Mouse (Mus musculus) ES-Bruce4 (cell line): ENCODE measurements at regions not wholly inside any gene's neighbourhood (a gene's known extent, or its start where the extent isn't known, plus 50 kb on each side); places are given as distances from the start of the nearest gene placed in this dataset.
A peak's percentile ranks its signal among the peaks of the same experiment; 100 is the strongest.
"Not testable (repeated sequence)": the region's sequence is repeated elsewhere in the genome, so short reads cannot be mapped to it uniquely, and the experiment has no call there.

Experiments
- H3K27ac ChIP-seq: 2 replicates; pipeline ENCODE4 v1.5.1; 2012; ENCODE audit warnings: low read length, inconsistent platforms; ENCODE audit not compliant: insufficient read depth
- H3K27me3 ChIP-seq: 2 replicates; pipeline ENCODE4 v1.6.1; 2012; ENCODE audit warnings: mild to moderate bottlenecking, low read length, inconsistent platforms; ENCODE audit not compliant: control insufficient read depth, poor library complexity, insufficient read depth, severe bottlenecking
- H3K36me3 ChIP-seq: 2 replicates; pipeline ENCODE4 v1.6.1; 2012; ENCODE audit warnings: inconsistent platforms, mild to moderate bottlenecking, low read length, moderate library complexity; ENCODE audit not compliant: control insufficient read depth, poor library complexity, insufficient read depth, severe bottlenecking
- H3K4me1 ChIP-seq: one replicate; pipeline ENCODE4 v1.8.1; 2011; ENCODE audit warnings: low read length; ENCODE audit not compliant: control insufficient read depth, insufficient read depth
- H3K4me3 ChIP-seq: 2 replicates; pipeline ENCODE4 v1.5.1; 2011; ENCODE audit warnings: low read depth, mild to moderate bottlenecking, low read length
- H3K9ac ChIP-seq: 2 replicates; pipeline ENCODE4 v1.6.1; 2012; ENCODE audit warnings: low read depth, mild to moderate bottlenecking, inconsistent platforms; ENCODE audit not compliant: poor library complexity, severe bottlenecking
- H3K9me3 ChIP-seq: replicated peaks from 2 replicates; pipeline ENCODE4 v1.6.1; 2012; ENCODE audit warnings: mild to moderate bottlenecking, low read length, inconsistent platforms; ENCODE audit not compliant: control insufficient read depth, poor library complexity, insufficient read depth, severe bottlenecking
- CTCF ChIP-seq: IDR thresholded peaks from one replicate; pipeline ENCODE4 v1.8.1; 2011; ENCODE audit warnings: low read depth, low read length

- H3K9me3 ChIP-seq, H3K27me3 ChIP-seq, H3K4me1 ChIP-seq, H3K4me3 ChIP-seq, H3K36me3 ChIP-seq, H3K9ac ChIP-seq, H3K27ac ChIP-seq: not testable (repeated sequence)
- TF ChIP-seq CTCF = peak; percentile 5
Observed at GRCm38 (mm10) chr13:68049731-68050130, 186.6 kb downstream of the BC048507 start.

- H3K9me3 ChIP-seq, H3K27me3 ChIP-seq: not testable (repeated sequence)
Observed at GRCm38 (mm10) chr13:68093311-68093710, 230.2 kb downstream of the BC048507 start.

GRCm38 (mm10) chr13:68116786-68117185 is 253.7 kb downstream of the BC048507 start:
- H3K9ac ChIP-seq, H3K9me3 ChIP-seq, H3K27me3 ChIP-seq, H3K36me3 ChIP-seq, H3K27ac ChIP-seq, H3K4me1 ChIP-seq, H3K4me3 ChIP-seq: not testable (repeated sequence)

More at GRCm38 (mm10) chr13:68093311-68093710, 230.2 kb downstream of the BC048507 start:
- not testable (repeated sequence) for H3K4me3 ChIP-seq, H3K4me1 ChIP-seq, H3K36me3 ChIP-seq, H3K27ac ChIP-seq, H3K9ac ChIP-seq
